ENCODE assay signal across 8 mouse cellular contexts in the genomic region with DNA sequence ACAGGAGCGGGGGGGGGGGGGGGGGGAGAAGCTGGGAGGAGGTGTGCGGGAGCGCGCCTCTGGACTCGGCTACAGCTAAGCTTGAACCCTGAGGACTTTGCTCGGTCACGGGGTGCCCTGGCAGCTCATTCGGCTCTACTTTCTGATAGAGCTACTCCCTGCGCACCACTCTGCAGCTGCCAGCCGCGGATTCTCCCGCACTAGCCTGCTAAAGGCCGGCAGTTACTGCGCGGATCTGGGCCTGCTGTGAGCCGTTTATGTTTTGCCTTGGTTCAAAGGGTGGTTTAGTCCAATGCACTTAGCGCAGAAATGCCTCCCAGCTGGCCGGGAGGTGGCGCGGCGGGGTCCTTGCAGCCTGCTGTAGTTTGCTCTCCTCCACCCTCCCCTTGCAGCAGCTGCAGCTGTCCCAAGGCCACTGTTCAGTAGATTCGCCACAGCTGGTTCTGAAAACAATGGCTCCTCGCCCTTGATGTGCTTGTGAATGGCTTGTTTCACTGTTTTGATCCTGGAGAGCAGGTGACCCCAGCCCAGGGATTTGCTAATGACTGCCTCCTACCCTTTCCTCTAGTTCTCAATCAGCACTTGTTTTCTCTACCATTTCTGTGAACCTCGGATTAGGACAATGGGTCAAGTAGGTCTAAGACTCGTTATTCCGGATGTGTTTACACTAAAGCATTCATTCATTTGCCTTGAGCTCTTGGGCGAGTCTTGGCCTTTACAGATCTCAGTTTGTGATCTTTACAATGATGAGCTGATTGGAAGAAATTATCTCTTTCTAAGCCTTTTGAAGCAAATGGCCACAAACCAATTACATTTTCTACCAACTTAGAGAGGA. TPM values are rescaled to one million over a fixed set of nuclear protein-coding genes. Genes with fewer than 3 reads are reported as not detected.
A peak's percentile ranks its signal among the peaks of the same experiment; 100 is the strongest.
DNase-seq lines count a peak whose midpoint lies in the region; ATAC-seq and TF ChIP-seq lines count a peak whose summit lies in the region.

No protein-coding gene starts in this region.

- no peaks in the 10 kb centered on the region for H3K36me3 ChIP-seq in forebrain, embryonic 15.5 days
- H3K36me3 ChIP-seq in heart, postnatal 0 days (replicated peaks; ENCODE audit: control insufficient read depth, insufficient read depth, low read length): no peaks in the 10 kb centered on the region
- no peaks in the 10 kb centered on the region for H3K36me3 ChIP-seq in liver, embryonic 14.5 days (replicated peaks; ENCODE audit: control insufficient read depth, insufficient read depth, low read depth)

- peaks cover 12% of the 10 kb centered on the region for H3K4me1 ChIP-seq in forebrain, embryonic 15.5 days
- H3K4me1 ChIP-seq in heart, postnatal 0 days (ENCODE audit: control insufficient read depth, insufficient read depth): no peaks in the 10 kb centered on the region
- H3K4me1 ChIP-seq in liver, embryonic 14.5 days (replicated peaks; ENCODE audit: control insufficient read depth in 2 of 2, insufficient read depth in 2 of 2, low read length in 1 of 2): 0 out of 4 replicates have a peak, but pooled peaks cover 0 to 2% of the 10 kb centered on the region in 2 experiments
- H3K4me1 ChIP-seq in olfactory bulb, adult 2 months (ENCODE audit: control insufficient read depth, insufficient read depth, low read length): peaks cover 2% of the 10 kb centered on the region; the same call in 1 of the 2 replicates

- H3K27ac ChIP-seq in forebrain, embryonic 15.5 days (replicated peaks): peak overlapping the region; percentile 91
- peak overlapping the region; percentile 65 for H3K27ac ChIP-seq in heart, postnatal 0 days (ENCODE audit: low read depth)
- no peak overlapping the region for H3K27ac ChIP-seq in liver, embryonic 14.5 days
- peak overlapping the region; percentile 92 for H3K27ac ChIP-seq in olfactory bulb, adult 2 months (ENCODE audit: insufficient read depth, low read depth, low read length)

- no peak for TF ChIP-seq POLR2A in olfactory bulb, adult 2 months (IDR thresholded peaks at IDR 0.05; ENCODE audit: insufficient read depth, low read depth, low read length)

- H3K9ac ChIP-seq in forebrain, embryonic 15.5 days (replicated peaks): peak overlapping the region; percentile 76
- peak overlapping the region; percentile 55 for H3K9ac ChIP-seq in heart, postnatal 0 days (replicated peaks; ENCODE audit: low read depth, low read length)
- H3K9ac ChIP-seq in liver, embryonic 14.5 days (replicated peaks): no peak overlapping the region; the same call in 1 of the 2 replicates

- peak overlapping the region; percentile 94 for H3K4me2 ChIP-seq in forebrain, embryonic 15.5 days (replicated peaks)
- H3K4me2 ChIP-seq in heart, postnatal 0 days (ENCODE audit: low read depth, low read length): peak overlapping the region; percentile 92
- peak overlapping the region; percentile 42 for H3K4me2 ChIP-seq in liver, embryonic 14.5 days (ENCODE audit: low read depth)

- peak overlapping the region; percentile 89 for H3K4me3 ChIP-seq in forebrain, embryonic 15.5 days
- peak overlapping the region; percentile 67 for H3K4me3 ChIP-seq in heart, postnatal 0 days (ENCODE audit: low read depth, low read length)
- peak overlapping the region; percentile 54 to 70 for H3K4me3 ChIP-seq in liver, embryonic 14.5 days (ENCODE audit: insufficient read depth in 1 of 2, low read depth in 2 of 2, low read length in 2 of 2)
- H3K4me3 ChIP-seq in olfactory bulb, adult 2 months (ENCODE audit: insufficient read depth, low read depth, low read length): peak overlapping the region; percentile 86

- DNase-seq in ES-CJ7 (ENCODE audit: low read depth, low spot score): peak; percentile 93
- peak; percentile 10 for DNase-seq in cerebellum, adult 11 months
- peak; percentile 82 for DNase-seq in heart, postnatal 0 days (ENCODE audit: low spot score)
- DNase-seq in kidney, postnatal 25 days: peak; percentile 90 to 95
- DNase-seq in liver, embryonic 14.5 days (ENCODE audit: low read depth in 3 of 3, low spot score in 3 of 3): peak in 2 of 3 experiments; percentile 0 to 16
- DNase-seq in urinary bladder, postnatal 25 days (ENCODE audit: low spot score): peak; percentile 68

- TF ChIP-seq EP300 in heart, postnatal 0 days (IDR thresholded peaks at IDR 0.05; ENCODE audit: low read depth): no peak
- TF ChIP-seq EP300 in liver, embryonic 14.5 days (IDR thresholded peaks at IDR 0.05; ENCODE audit: low read depth): no peak

- no peaks in the 10 kb centered on the region for H3K9me3 ChIP-seq in forebrain, embryonic 15.5 days
- no peaks in the 10 kb centered on the region for H3K9me3 ChIP-seq in heart, postnatal 0 days (replicated peaks; ENCODE audit: control insufficient read depth, low read length)
- no peaks in the 10 kb centered on the region for H3K9me3 ChIP-seq in liver, embryonic 14.5 days (ENCODE audit: control insufficient read depth, low read length)

- ATAC-seq in forebrain, embryonic 15.5 days (replicated peaks): peak; percentile 92
- ATAC-seq in heart, postnatal 0 days (ENCODE audit: insufficient read depth, low read depth): peak; percentile 91
- peak; percentile 73 for ATAC-seq in liver, embryonic 14.5 days (ENCODE audit: insufficient read depth)

- under 1% methylated on average over 26 of the region's 27 CpGs for WGBS in forebrain, embryonic 15.5 days
- WGBS in heart, postnatal 0 days: 1% methylated on average over 23 of the region's 27 CpGs
- 3% methylated on average over 27 of the region's 27 CpGs for WGBS in liver, embryonic 14.5 days (ENCODE audit: insufficient replicate concordance)
- 3% methylated on average over 27 of the region's 27 CpGs for WGBS in olfactory bulb, adult 2 months

- no peaks in the 10 kb centered on the region for H3K27me3 ChIP-seq in forebrain, embryonic 15.5 days
- H3K27me3 ChIP-seq in heart, postnatal 0 days (ENCODE audit: control insufficient read depth, insufficient read depth, low read length): no peaks in the 10 kb centered on the region
- H3K27me3 ChIP-seq in liver, embryonic 14.5 days (ENCODE audit: control insufficient read depth, insufficient read depth, low read length): peaks cover 5% of the 10 kb centered on the region; the same call in 1 of the 2 replicates

- TF ChIP-seq CTCF in heart, postnatal 0 days (IDR thresholded peaks at IDR 0.05; ENCODE audit: low read depth): peak; percentile 67
- peak; percentile 67 for TF ChIP-seq CTCF in liver, embryonic 14.5 days (IDR thresholded peaks at IDR 0.05; ENCODE audit: low read depth)
- peak; percentile 53; the same call in 1 of the 2 replicates for TF ChIP-seq CTCF in olfactory bulb, adult 2 months (IDR thresholded peaks at IDR 0.05; ENCODE audit: insufficient read depth, low read depth, low read length)

RNA-seq across cellular contexts. Expression of gene Lurap1l, which starts 1.5 kb away (rescaled TPM):
- 4.6 and 4.9 TPM in 2 replicates for polyA plus RNA-seq in forebrain, embryonic 15.5 days (2015; fragmentation: Nextera tagmentation; extraction: Ambion mirVana)
- total RNA-seq in heart, postnatal 0 days (2014; rRNA removed; ENCODE audit: low replicate concordance): 3.7 and 7.5 TPM in 2 replicates
- polyA plus RNA-seq in heart, postnatal 0 days (2015; fragmentation: Nextera tagmentation; extraction: Ambion mirVana): 2.1 and 2.3 TPM in 2 replicates
- 1.5 and 1.8 TPM in 2 replicates for polyA plus RNA-seq in liver, embryonic 14.5 days (2012; rRNA removed)
- polyA plus RNA-seq in liver, embryonic 14.5 days (2014; fragmentation: Nextera tagmentation; extraction: Ambion mirVana): 4.5 and 4.6 TPM in 2 replicates
- polyA plus RNA-seq in olfactory bulb, adult 2 months (2012; ENCODE audit: insufficient read depth, insufficient read length, low replicate concordance, missing spikeins): not detected in 2 replicates

Comparison
In these comparisons a context has a peak if more than half of its experiments do, and no peak if none do; other contexts are left out.
1. DNase-seq: peak in every context shown above with its lines; median percentile 93 in ES-CJ7; 92 in kidney, postnatal 25 days; 82 in heart, postnatal 0 days; 68 in urinary bladder, postnatal 25 days; 10 in cerebellum, adult 11 months; 8 in liver, embryonic 14.5 days.
2. H3K4me2 ChIP-seq: peak in every context shown above with its lines; median percentile 94 in forebrain, embryonic 15.5 days; 92 in heart, postnatal 0 days; 42 in liver, embryonic 14.5 days.